Mouse (Mus musculus) ovary, postnatal 14 days (tissue): ENCODE measurements around the gene Nod2.
"Not testable (repeated sequence)": the region's sequence is repeated elsewhere in the genome, so short reads cannot be mapped to it uniquely, and the experiment has no call there.

Experiments
- DNase-seq: peaks from one replicate; pipeline ENCODE4 v3.0.0; 2022; ENCODE audit warnings: low spot score

Gene Nod2

GRCm38 (mm10) chr8:88631081-88631480 lies 16.0 kb upstream of the Nod2 start:
- DNase-seq: no peak

- no peak for DNase-seq
These were observed 13.8 kb upstream of the Nod2 start for GRCm38 (mm10) chr8:88633343-88633765.

- no peak for DNase-seq
These were observed 11.4 kb upstream of the Nod2 start, which contains the start of gene Snx20 for GRCm38 (mm10) chr8:88635474-88636397. Gene Snx20, minus strand, starts transcription at chr8:88636128.

GRCm38 (mm10) chr8:88637092-88638000 lies 9.8 kb upstream of the Nod2 start:
- no peak for DNase-seq

- no peak for DNase-seq
These were observed 8.2 kb upstream of the Nod2 start for GRCm38 (mm10) chr8:88638908-88639307.

GRCm38 (mm10) chr8:88642734-88643564 lies 4.2 kb upstream of the Nod2 start:
- DNase-seq: no peak

- DNase-seq: no peak
These were observed 1.2 kb downstream of the Nod2 start for GRCm38 (mm10) chr8:88648322-88648721.

GRCm38 (mm10) chr8:88650016-88650708 lies 3.0 kb downstream of the Nod2 start:
- DNase-seq: no peak

- DNase-seq: not testable (repeated sequence)
These were observed 4.0 kb downstream of the Nod2 start for GRCm38 (mm10) chr8:88651122-88651521.

- DNase-seq: no peak
These were observed 8.2 kb downstream of the Nod2 start for GRCm38 (mm10) chr8:88655334-88655733.

GRCm38 (mm10) chr8:88659873-88660272 lies 12.8 kb downstream of the Nod2 start:
- DNase-seq: no peak

GRCm38 (mm10) chr8:88662401-88662821 lies 15.3 kb downstream of the Nod2 start:
- DNase-seq: no peak

GRCm38 (mm10) chr8:88664121-88664520 lies 17.0 kb downstream of the Nod2 start:
- no peak for DNase-seq

GRCm38 (mm10) chr8:88664947-88665346 lies 17.8 kb downstream of the Nod2 start:
- no peak for DNase-seq

GRCm38 (mm10) chr8:88666435-88666834 lies 19.3 kb downstream of the Nod2 start:
- DNase-seq: no peak

- DNase-seq: no peak
These were observed 21.4 kb downstream of the Nod2 start for GRCm38 (mm10) chr8:88668400-88669086.

- no peak for DNase-seq
These were observed 23.7 kb downstream of the Nod2 start for GRCm38 (mm10) chr8:88670782-88671181.

GRCm38 (mm10) chr8:88671575-88671974 lies 24.5 kb downstream of the Nod2 start:
- no peak for DNase-seq

- DNase-seq: no peak
These were observed 26.7 kb downstream of the Nod2 start for GRCm38 (mm10) chr8:88673859-88674258.

GRCm38 (mm10) chr8:88675372-88676165 lies 28.5 kb downstream of the Nod2 start:
- no peak for DNase-seq
